Mouse (Mus musculus) G1E (cell line): ENCODE data around the gene Llph.

ENCODE experiments used
- CTCF ChIP-seq: IDR thresholded peaks from 2 replicates; pipeline ENCODE4 v1.5.1; 2012; ENCODE audit warnings: low read depth, low read length, inconsistent platforms, mixed read lengths
- GATA1 ChIP-seq: IDR thresholded peaks from 2 replicates; pipeline ENCODE4 v1.6.1; 2012; ENCODE audit warnings: borderline replicate concordance, low read length, inconsistent platforms, mixed read lengths
- TAL1 ChIP-seq: conservative IDR thresholded peaks from 2 replicates; pipeline ENCODE4 v1.6.1; 2012; ENCODE audit warnings: low read depth, low read length, inconsistent platforms, mixed read lengths

DNA sequence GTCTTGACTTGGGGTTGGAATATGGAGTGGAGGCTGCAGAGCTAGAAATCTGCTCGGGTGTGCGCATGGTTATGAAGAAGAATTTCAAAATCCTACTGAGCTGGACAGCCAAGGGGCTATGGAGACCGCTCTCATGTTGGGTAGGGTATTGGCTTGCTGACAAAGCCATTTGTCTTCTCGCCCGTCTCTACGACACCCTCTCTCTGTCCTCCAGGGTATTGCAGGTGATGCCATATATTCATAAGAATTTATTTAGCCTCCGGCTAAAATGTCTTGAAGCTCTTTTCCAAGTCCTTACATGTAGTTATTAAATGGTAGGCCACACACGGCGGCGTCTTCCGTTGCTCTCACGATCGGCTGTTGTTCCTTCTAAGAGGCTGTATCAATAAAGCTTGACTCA lies 43.1 kb downstream of the Llph start:
- TF ChIP-seq TAL1 (no peak), CTCF (no peak), GATA1 (no peak)
